Mouse (Mus musculus): ENCODE measurements around the gene Hoxa1.

GRCm38 (mm10) chr6:52197271-52197670, 39.2 kb upstream of the Hoxa1 start:
- no peak for TF ChIP-seq ZNF384 (IDR thresholded peaks at IDR 0.05; ENCODE audit: low read depth, low read length)
- no peak for TF ChIP-seq GABPA (IDR thresholded peaks at IDR 0.05; ENCODE audit: insufficient replicate concordance, low read depth, low read length)
- no peak for TF ChIP-seq KAT2A (IDR thresholded peaks at IDR 0.05; ENCODE audit: insufficient replicate concordance, low read length)
- no peak for TF ChIP-seq EP300 (IDR thresholded peaks at IDR 0.05; ENCODE audit: low read length)
- TF ChIP-seq SMC3 (IDR thresholded peaks at IDR 0.05; ENCODE audit: low read depth, low read length) = no peak
- TF ChIP-seq CTCF (conservative IDR thresholded peaks at IDR 0.05 in 1 of 2, IDR thresholded peaks at IDR 0.05 in 1 of 2; ENCODE audit: low read depth in 2 of 2, low read length in 2 of 2) = 0 out of 4 replicates have a peak, but pooled peaks of 1 of the 2 experiments have one; percentile 8
- TF ChIP-seq POLR2A (IDR thresholded peaks at IDR 0.05; ENCODE audit: low read depth, low read length) = no peak
- no peak for TF ChIP-seq NELFE (IDR thresholded peaks at IDR 0.05; ENCODE audit: low read depth, low read length)
- no peak for TF ChIP-seq ETS1 (conservative IDR thresholded peaks at IDR 0.05; ENCODE audit: low read depth, low read length)
- no peak for TF ChIP-seq NRF1 (IDR thresholded peaks at IDR 0.05; ENCODE audit: low read depth, low read length)
